Mouse (Mus musculus): ENCODE data around the gene Tyms. TPM values are rescaled to one million over a fixed set of nuclear protein-coding genes. Genes with fewer than 3 reads are reported as not detected.
A peak's percentile ranks its signal among the peaks of the same experiment; 100 is the strongest.

Gene Tyms
- polyA plus RNA-seq, 1 experiment = 94.5 TPM

GRCm38 (mm10) chr5:30105668-30106300, 32.4 kb upstream of the Tyms start, which contains the start of gene 3110082J24Rik:
3110082J24Rik (minus strand) TSS chr5:30106086.
- H3K4me1 ChIP-seq (ENCODE audit: control insufficient read depth, insufficient read depth, low read length) = peaks cover 2% of the 10 kb centered on the region

GRCm38 (mm10) chr5:30104841-30105667, 31.6 kb upstream of the Tyms start, which contains the start of gene Garem2:
Garem2 (plus strand) TSS chr5:30105161.
- peak within 1 kb of the TSS; percentile 42 for H3K9ac ChIP-seq (ENCODE audit: low read depth, poor library complexity, severe bottlenecking)
- TF ChIP-seq POLR2A (IDR thresholded peaks at IDR 0.05; ENCODE audit: insufficient read depth, low read length) (no peak), CTCF (IDR thresholded peaks at IDR 0.05; ENCODE audit: low read depth, low read length) (no peak), EP300 (IDR thresholded peaks at IDR 0.05; ENCODE audit: insufficient read depth, low read depth, low read length) (no peak)
- peaks cover 2% of the 10 kb centered on the region for H3K4me1 ChIP-seq (ENCODE audit: control insufficient read depth, insufficient read depth, low read length)
- no peak within 1 kb of the TSS for H3K27ac ChIP-seq (ENCODE audit: insufficient read depth, low read length)
- H3K27me3 ChIP-seq (ENCODE audit: control insufficient read depth, insufficient read depth, low read length, poor library complexity, severe bottlenecking) = peaks cover 10% of the 10 kb centered on the region
- peak within 1 kb of the TSS; percentile 75 for H3K4me3 ChIP-seq (ENCODE audit: low read depth, low read length)
- no peaks in the 10 kb centered on the region for H3K9me3 ChIP-seq (replicated peaks; ENCODE audit: control insufficient read depth, insufficient read depth, low read length, poor library complexity, severe bottlenecking)
- H3K36me3 ChIP-seq (ENCODE audit: control insufficient read depth, insufficient read depth, low read length, poor library complexity, severe bottlenecking) = no peaks in the 10 kb centered on the region

More at GRCm38 (mm10) chr5:30105668-30106300, 32.4 kb upstream of the Tyms start, which contains the start of gene 3110082J24Rik:
- H3K27ac ChIP-seq (ENCODE audit: insufficient read depth, low read length) = no peak within 1 kb of the TSS
- peaks cover 10% of the 10 kb centered on the region for H3K27me3 ChIP-seq (ENCODE audit: control insufficient read depth, insufficient read depth, low read length, poor library complexity, severe bottlenecking)
- H3K36me3 ChIP-seq (ENCODE audit: control insufficient read depth, insufficient read depth, low read length, poor library complexity, severe bottlenecking) = no peaks in the 10 kb centered on the region
- peak within 1 kb of the TSS; percentile 75 for H3K4me3 ChIP-seq (ENCODE audit: low read depth, low read length)
- no peaks in the 10 kb centered on the region for H3K9me3 ChIP-seq (replicated peaks; ENCODE audit: control insufficient read depth, insufficient read depth, low read length, poor library complexity, severe bottlenecking)
- peak within 1 kb of the TSS; percentile 42 for H3K9ac ChIP-seq (ENCODE audit: low read depth, poor library complexity, severe bottlenecking)
- TF ChIP-seq POLR2A (IDR thresholded peaks at IDR 0.05; ENCODE audit: insufficient read depth, low read length) = no peak
- no peak for TF ChIP-seq EP300 (IDR thresholded peaks at IDR 0.05; ENCODE audit: insufficient read depth, low read depth, low read length)
- no peak for TF ChIP-seq CTCF (IDR thresholded peaks at IDR 0.05; ENCODE audit: low read depth, low read length)

- Histone ChIP-seq H3K36me3 (ENCODE audit: control insufficient read depth, insufficient read depth, low read length, poor library complexity, severe bottlenecking) (no peaks in the 10 kb centered on the region), H3K27me3 (ENCODE audit: control insufficient read depth, insufficient read depth, low read length, poor library complexity, severe bottlenecking) (peaks cover 10% of the 10 kb centered on the region), H3K4me1 (ENCODE audit: control insufficient read depth, insufficient read depth, low read length) (peaks cover 2% of the 10 kb centered on the region), H3K9ac (ENCODE audit: low read depth, poor library complexity, severe bottlenecking) (0 out of 2 replicates have a peak overlapping the region, but pooled peaks have one; percentile 42), H3K4me3 (ENCODE audit: low read depth, low read length) (no peak overlapping the region), H3K27ac (ENCODE audit: insufficient read depth, low read length) (no peak overlapping the region), H3K9me3 (replicated peaks; ENCODE audit: control insufficient read depth, insufficient read depth, low read length, poor library complexity, severe bottlenecking) (no peaks in the 10 kb centered on the region)
- no peak for TF ChIP-seq POLR2A (IDR thresholded peaks at IDR 0.05; ENCODE audit: insufficient read depth, low read length)
- TF ChIP-seq CTCF (IDR thresholded peaks at IDR 0.05; ENCODE audit: low read depth, low read length) = peak; percentile 98
- TF ChIP-seq EP300 (IDR thresholded peaks at IDR 0.05; ENCODE audit: insufficient read depth, low read depth, low read length) = 0 out of 2 replicates have a peak, but pooled peaks have one; percentile 36
Observed at GRCm38 (mm10) chr5:30104339-30104738, 30.9 kb upstream of the Tyms start.

- peaks cover 2% of the 10 kb centered on the region for H3K4me1 ChIP-seq (ENCODE audit: control insufficient read depth, insufficient read depth, low read length)
- no peaks in the 10 kb centered on the region for H3K9me3 ChIP-seq (replicated peaks; ENCODE audit: control insufficient read depth, insufficient read depth, low read length, poor library complexity, severe bottlenecking)
- H3K9ac ChIP-seq (ENCODE audit: low read depth, poor library complexity, severe bottlenecking) = no peak overlapping the region
- H3K36me3 ChIP-seq (ENCODE audit: control insufficient read depth, insufficient read depth, low read length, poor library complexity, severe bottlenecking) = no peaks in the 10 kb centered on the region
- peaks cover 10% of the 10 kb centered on the region for H3K27me3 ChIP-seq (ENCODE audit: control insufficient read depth, insufficient read depth, low read length, poor library complexity, severe bottlenecking)
- no peak overlapping the region for H3K4me3 ChIP-seq (ENCODE audit: low read depth, low read length)
- TF ChIP-seq POLR2A (IDR thresholded peaks at IDR 0.05; ENCODE audit: insufficient read depth, low read length) = no peak
- no peak for TF ChIP-seq CTCF (IDR thresholded peaks at IDR 0.05; ENCODE audit: low read depth, low read length)
- TF ChIP-seq EP300 (IDR thresholded peaks at IDR 0.05; ENCODE audit: insufficient read depth, low read depth, low read length) = no peak
- no peak overlapping the region for H3K27ac ChIP-seq (ENCODE audit: insufficient read depth, low read length)
Observed at GRCm38 (mm10) chr5:30103340-30103739, 29.9 kb upstream of the Tyms start.

- H3K9ac ChIP-seq (ENCODE audit: low read depth, poor library complexity, severe bottlenecking) = no peak overlapping the region
- TF ChIP-seq POLR2A (IDR thresholded peaks at IDR 0.05; ENCODE audit: insufficient read depth, low read length) (no peak), CTCF (IDR thresholded peaks at IDR 0.05; ENCODE audit: low read depth, low read length) (no peak), EP300 (IDR thresholded peaks at IDR 0.05; ENCODE audit: insufficient read depth, low read depth, low read length) (no peak)
- no peak overlapping the region for H3K27ac ChIP-seq (ENCODE audit: insufficient read depth, low read length)
- no peak overlapping the region for H3K4me3 ChIP-seq (ENCODE audit: low read depth, low read length)
- no peaks in the 10 kb centered on the region for H3K36me3 ChIP-seq (ENCODE audit: control insufficient read depth, insufficient read depth, low read length, poor library complexity, severe bottlenecking)
- no peaks in the 10 kb centered on the region for H3K9me3 ChIP-seq (replicated peaks; ENCODE audit: control insufficient read depth, insufficient read depth, low read length, poor library complexity, severe bottlenecking)
- no peaks in the 10 kb centered on the region for H3K27me3 ChIP-seq (ENCODE audit: control insufficient read depth, insufficient read depth, low read length, poor library complexity, severe bottlenecking)
- no peaks in the 10 kb centered on the region for H3K4me1 ChIP-seq (ENCODE audit: control insufficient read depth, insufficient read depth, low read length)
Observed at GRCm38 (mm10) chr5:30098260-30098659, 24.8 kb upstream of the Tyms start.
